Mouse (Mus musculus) olfactory bulb, adult 2 months (tissue): ENCODE measurements around the gene Mon1a.

Experiments
- CTCF ChIP-seq: fragments of 200-500 bp; IDR thresholded peaks from 2 replicates; pipeline ENCODE4 v1.5.1; 2012; ENCODE audit warnings: low read depth, mild to moderate bottlenecking, low read length, moderate library complexity; ENCODE audit not compliant: insufficient read depth
- POLR2A ChIP-seq: fragments of 200-500 bp; IDR thresholded peaks from 2 replicates; pipeline ENCODE4 v1.6.1; 2012; ENCODE audit warnings: mild to moderate bottlenecking, low read depth, low read length, moderate library complexity; ENCODE audit not compliant: insufficient read depth

DNA sequence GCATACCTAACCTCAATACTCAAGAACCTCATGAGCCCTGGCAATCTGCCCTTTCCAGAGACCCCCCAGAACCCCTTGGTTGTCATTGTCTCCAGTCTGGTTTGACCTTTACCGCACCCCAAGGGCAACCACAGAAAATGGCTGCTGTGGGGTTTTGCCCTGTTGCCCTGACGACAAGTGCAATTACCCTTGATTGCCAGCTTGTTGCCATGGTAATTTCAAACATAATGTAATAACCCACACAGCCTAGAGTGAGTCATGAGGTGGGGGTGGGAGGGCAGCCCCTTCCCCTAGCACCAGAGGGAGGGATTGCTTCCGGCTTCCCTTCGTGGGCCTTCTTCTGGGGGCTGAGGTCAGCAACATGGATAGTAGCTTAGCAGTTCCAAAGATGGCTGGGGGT is 44.3 kb downstream of the Mon1a start:
- TF ChIP-seq CTCF, result no peak
- TF ChIP-seq POLR2A, result no peak
